Mouse (Mus musculus): ENCODE results near the gene Stx18.

Stx18 gene

GRCm38 (mm10) chr5:38080472-38080871, 41.9 kb downstream of the Stx18 start:
- no peak for DNase-seq (ENCODE audit: low spot score in 2 of 2)

- DNase-seq (ENCODE audit: low spot score in 2 of 2): no peak
Observed at GRCm38 (mm10) chr5:38082589-38082988, 44.0 kb downstream of the Stx18 start.

GRCm38 (mm10) chr5:38083362-38083761, 44.8 kb downstream of the Stx18 start:
- no peak for DNase-seq (ENCODE audit: low spot score in 2 of 2)

- DNase-seq (ENCODE audit: low spot score in 2 of 2): no peak
Observed at GRCm38 (mm10) chr5:38084616-38085015, 46.1 kb downstream of the Stx18 start.

GRCm38 (mm10) chr5:38085561-38086392, 47.2 kb downstream of the Stx18 start:
- peak in 1 of 2 experiments; percentile 8 for DNase-seq (ENCODE audit: low spot score in 2 of 2)

GRCm38 (mm10) chr5:38090111-38090510, 51.6 kb downstream of the Stx18 start:
- no peak for DNase-seq (ENCODE audit: low spot score in 2 of 2)

- DNase-seq (ENCODE audit: low spot score in 2 of 2): no peak
Observed at GRCm38 (mm10) chr5:38090581-38090980, 52.0 kb downstream of the Stx18 start.

GRCm38 (mm10) chr5:38091046-38091965, 52.8 kb downstream of the Stx18 start:
- no peak for DNase-seq (ENCODE audit: low spot score in 2 of 2)

GRCm38 (mm10) chr5:38091966-38092304, 53.4 kb downstream of the Stx18 start:
- DNase-seq (ENCODE audit: low spot score in 2 of 2): no peak

- DNase-seq (ENCODE audit: low spot score in 2 of 2): no peak
Observed at GRCm38 (mm10) chr5:38094331-38094730, 55.8 kb downstream of the Stx18 start.

- no peak for DNase-seq (ENCODE audit: low spot score in 2 of 2)
Observed at GRCm38 (mm10) chr5:38097501-38098093, 59.1 kb downstream of the Stx18 start.

- no peak for DNase-seq (ENCODE audit: low spot score in 2 of 2)
Observed at GRCm38 (mm10) chr5:38099139-38099676, 60.7 kb downstream of the Stx18 start.

- DNase-seq (ENCODE audit: low spot score in 2 of 2): no peak
Observed at GRCm38 (mm10) chr5:38102945-38103344, 64.4 kb downstream of the Stx18 start.

GRCm38 (mm10) chr5:38106080-38106697, 67.6 kb downstream of the Stx18 start:
- no peak for DNase-seq (ENCODE audit: low spot score in 2 of 2)

- no peak for DNase-seq (ENCODE audit: low spot score in 2 of 2)
Observed at GRCm38 (mm10) chr5:38106807-38107206, 68.3 kb downstream of the Stx18 start.

- no peak for DNase-seq (ENCODE audit: low spot score in 2 of 2)
Observed at GRCm38 (mm10) chr5:38114526-38114925, 76.0 kb downstream of the Stx18 start.

- no peak for DNase-seq (ENCODE audit: low spot score in 2 of 2)
Observed at GRCm38 (mm10) chr5:38117056-38117455, 78.5 kb downstream of the Stx18 start.

- DNase-seq (ENCODE audit: low spot score in 2 of 2): no peak
Observed at GRCm38 (mm10) chr5:38119268-38119667, 80.7 kb downstream of the Stx18 start.

- no peak for DNase-seq (ENCODE audit: low spot score in 2 of 2)
Observed at GRCm38 (mm10) chr5:38121699-38122098, 83.2 kb downstream of the Stx18 start.

- no peak for DNase-seq (ENCODE audit: low spot score in 2 of 2)
Observed at GRCm38 (mm10) chr5:38126519-38127306, 88.2 kb downstream of the Stx18 start.

GRCm38 (mm10) chr5:38129339-38129738, 90.8 kb downstream of the Stx18 start:
- no peak for DNase-seq (ENCODE audit: low spot score in 2 of 2)
